Mouse (Mus musculus) left cerebral cortex, adult 9 months (tissue): ENCODE measurements around the gene Pawr.
"Not testable (repeated sequence)": the region's sequence is repeated elsewhere in the genome, so short reads cannot be mapped to it uniquely, and the experiment has no call there.

Experiments
- DNase-seq, 2 experiments: peaks; one replicate each; pipeline ENCODE4 v3.0.0; 2022; ENCODE audit warnings: low spot score in 2 of 2

Pawr gene

DNA sequence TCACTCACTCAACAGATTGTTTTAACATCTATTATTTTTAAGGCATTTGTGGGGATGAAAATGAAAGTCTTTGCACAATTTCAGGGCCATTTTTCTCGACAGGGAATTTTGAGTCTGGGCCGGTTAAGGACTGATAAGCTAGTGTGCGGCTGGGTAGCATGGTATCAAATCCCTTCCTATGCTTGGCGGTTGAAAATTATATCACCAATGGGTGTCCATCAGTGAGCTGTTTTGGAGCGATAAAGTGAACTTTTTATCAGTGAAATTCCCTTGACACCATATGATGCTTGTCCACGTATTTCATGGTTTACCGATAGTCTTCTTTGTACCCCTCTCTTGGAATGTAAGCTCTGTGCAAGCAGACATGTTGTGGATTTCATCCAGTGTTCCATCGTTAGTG is 17.5 kb upstream of the Pawr start:
- DNase-seq: no peak

- DNase-seq: no peak
Measured at GRCm38 (mm10) chr10:108315236-108315635, 16.7 kb upstream of the Pawr start.

- DNase-seq: no peak
Measured at GRCm38 (mm10) chr10:108328356-108328755, 3.6 kb upstream of the Pawr start.

- DNase-seq: no peak
Measured at GRCm38 (mm10) chr10:108328983-108329382, 2.9 kb upstream of the Pawr start.

GRCm38 (mm10) chr10:108329771-108330170 is 2.1 kb upstream of the Pawr start:
- DNase-seq: no peak

- DNase-seq: no peak
Measured at GRCm38 (mm10) chr10:108330964-108331363, 957 bp upstream of the Pawr start.

GRCm38 (mm10) chr10:108332571-108333541 is 935 bp downstream of the Pawr start:
- DNase-seq: no peak

DNA sequence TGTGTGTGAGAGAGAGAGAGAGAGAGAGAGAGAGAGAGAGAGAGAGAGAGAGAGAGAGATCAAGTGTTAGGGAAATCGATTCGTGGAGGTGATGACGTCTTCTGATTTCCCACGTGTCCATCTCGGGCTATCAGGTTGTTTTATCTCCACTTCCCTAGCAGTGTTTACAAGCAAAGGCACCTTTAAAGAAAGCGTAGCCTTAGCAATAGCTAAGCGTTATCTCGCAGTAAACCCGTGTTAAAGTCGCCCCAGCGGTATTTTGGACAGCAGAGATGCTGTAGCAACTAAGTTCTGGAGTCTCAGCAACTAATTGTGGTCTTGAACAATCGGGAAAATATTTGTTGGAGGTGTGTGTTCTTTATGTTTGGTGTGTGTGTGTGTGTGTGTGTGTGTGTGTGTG is 1.7 kb downstream of the Pawr start:
- no peak for DNase-seq

GRCm38 (mm10) chr10:108334096-108334495 is 2.2 kb downstream of the Pawr start:
- DNase-seq: no peak

- no peak for DNase-seq
Measured at GRCm38 (mm10) chr10:108335736-108336292, 3.9 kb downstream of the Pawr start.

DNA sequence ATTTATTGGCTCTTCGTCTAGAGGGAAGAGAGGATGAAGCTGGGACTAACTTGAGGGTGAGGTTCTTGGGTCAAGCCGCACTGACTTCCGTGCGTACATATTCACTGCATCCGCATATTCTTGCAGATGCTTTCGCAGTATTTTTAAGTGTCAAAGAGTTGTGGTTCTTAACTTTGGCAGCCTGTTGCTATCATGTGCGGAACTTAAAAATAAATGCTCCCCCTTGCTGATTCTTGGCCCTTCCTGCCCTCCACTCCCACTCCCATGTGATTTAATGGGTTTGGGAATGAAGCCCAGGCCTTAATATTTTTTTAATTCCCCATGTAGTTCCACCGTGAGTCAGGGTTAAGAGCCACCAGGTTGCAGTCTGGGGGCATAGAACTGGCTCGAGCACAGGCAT is 4.7 kb downstream of the Pawr start:
- DNase-seq: no peak

GRCm38 (mm10) chr10:108338055-108338961 is 6.4 kb downstream of the Pawr start:
- DNase-seq: no peak

DNA sequence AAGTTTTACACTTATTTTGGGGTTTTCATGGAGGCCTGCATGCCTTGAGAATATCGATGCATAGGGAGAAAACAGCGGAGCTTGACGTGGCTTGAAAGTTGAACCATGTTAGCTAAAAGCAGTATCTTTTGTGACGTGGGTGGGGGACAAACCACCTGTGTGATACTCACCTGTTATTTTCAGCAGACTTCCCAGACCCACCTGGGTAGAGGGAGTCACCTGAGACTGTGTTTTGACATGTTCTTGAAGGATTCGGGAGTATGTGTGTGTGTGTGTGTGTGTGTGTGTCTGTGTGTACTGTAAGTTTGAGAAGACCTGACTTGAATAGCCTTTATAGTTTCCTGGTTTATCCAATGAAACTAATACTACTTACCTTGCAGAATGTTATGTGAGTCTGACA is 7.2 kb downstream of the Pawr start:
- DNase-seq: no peak

GRCm38 (mm10) chr10:108339872-108340271 is 8.0 kb downstream of the Pawr start:
- no peak for DNase-seq

DNA sequence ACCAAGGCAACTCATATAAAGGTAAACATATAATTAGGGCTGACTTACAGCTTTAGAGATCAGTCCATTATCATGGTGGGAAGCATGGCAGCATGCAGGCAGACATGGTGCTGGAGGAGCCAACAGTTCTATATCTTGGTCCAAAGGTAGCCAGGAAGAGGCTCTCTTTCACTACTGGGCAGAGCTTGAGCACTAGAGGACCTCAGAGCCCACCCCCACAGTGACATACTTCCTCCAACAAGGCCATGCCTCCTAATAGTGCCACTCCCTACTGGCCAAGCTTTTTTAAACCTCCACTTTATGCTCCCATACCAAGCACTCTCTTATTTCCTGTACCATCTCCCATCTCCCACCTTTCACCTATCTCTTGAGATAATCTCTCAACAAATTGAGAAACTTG is 11.8 kb downstream of the Pawr start:
- DNase-seq: no peak

DNA sequence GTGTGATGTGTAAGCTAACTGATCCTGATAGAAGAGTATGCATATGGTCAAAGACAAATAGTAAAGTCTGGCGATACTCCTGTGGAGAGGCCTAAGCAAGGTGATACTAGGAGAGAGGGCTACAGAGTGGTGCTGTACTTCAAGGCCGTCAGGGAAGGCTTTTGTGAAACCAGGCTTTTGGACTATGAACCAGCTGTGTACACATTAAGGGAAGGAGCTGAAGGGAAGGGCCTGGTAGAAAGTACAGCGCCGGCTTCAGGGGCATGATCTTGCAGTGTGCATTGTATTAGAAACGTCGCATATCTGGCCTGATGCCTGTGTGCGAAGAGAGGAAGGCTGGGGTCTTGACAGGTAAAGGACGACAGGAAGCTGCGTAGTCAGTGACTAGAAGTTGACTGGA is 13.2 kb downstream of the Pawr start:
- DNase-seq: no peak

DNA sequence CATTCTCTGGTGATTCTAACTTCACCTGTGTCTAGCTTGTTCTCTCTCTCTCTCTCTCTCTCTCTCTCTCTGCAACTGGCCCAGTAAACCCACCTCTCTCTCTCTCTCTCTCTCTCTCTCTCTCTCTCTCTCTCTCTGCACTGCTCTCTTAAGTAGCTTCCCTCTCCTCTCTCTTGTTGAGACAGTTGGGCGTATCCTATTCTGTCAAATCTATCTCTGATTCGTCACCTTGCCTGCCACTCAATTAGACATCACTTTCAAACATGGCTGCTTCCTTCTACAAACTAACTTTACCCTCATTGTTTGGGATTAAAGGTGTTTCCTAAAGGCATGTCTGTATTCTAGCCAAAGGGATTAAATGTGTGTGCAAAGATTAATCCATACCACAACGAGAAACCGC is 14.4 kb downstream of the Pawr start:
- not testable (repeated sequence) for DNase-seq

- DNase-seq: no peak
Measured at GRCm38 (mm10) chr10:108350125-108351070, 18.5 kb downstream of the Pawr start.

DNA sequence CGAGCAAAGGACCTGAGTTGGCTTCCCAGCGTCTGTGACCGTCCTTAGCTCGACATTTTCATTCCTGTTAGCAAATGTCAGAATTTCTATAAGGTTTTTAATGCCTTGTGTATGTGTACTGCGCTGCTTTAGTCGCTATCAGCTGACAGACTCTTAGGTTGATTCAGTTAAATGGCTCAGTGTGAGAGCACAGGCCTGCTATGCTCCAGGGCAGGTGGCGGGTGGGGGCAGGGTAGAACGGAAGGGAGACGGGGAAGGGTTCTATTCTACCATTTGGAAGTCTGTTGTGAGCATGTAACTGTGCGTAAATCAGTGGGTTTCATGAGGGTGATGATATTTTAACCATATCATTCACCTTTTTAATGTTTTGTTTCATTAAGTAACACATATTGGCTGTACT is 21.0 kb downstream of the Pawr start:
- no peak for DNase-seq

GRCm38 (mm10) chr10:108354726-108355391 is 22.9 kb downstream of the Pawr start:
- no peak for DNase-seq

DNA sequence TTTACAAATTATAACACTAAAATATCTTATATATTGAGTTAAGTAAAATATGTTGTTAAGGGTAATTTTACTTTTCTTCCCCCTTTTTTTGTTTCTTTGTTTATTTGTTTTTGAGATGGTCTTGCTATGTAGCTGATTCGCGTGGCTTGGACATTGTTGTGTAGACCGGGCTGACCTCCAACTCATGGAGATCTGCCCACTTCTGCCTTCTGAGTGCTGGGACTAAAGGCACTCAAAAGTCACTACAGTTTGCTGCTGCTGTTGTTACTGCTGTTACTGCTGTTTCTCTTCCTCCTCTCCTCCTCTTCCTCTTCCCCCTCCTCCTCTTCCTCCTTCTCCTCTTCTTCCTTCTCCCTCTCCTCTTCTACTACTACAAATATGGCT is 23.5 kb downstream of the Pawr start:
- DNase-seq: no peak
